Mouse (Mus musculus): ENCODE measurements around the gene Gm5089. TPM values are rescaled to one million over a fixed set of nuclear protein-coding genes. Genes with fewer than 3 reads are reported as not detected.
"Not testable (repeated sequence)": the region's sequence is repeated elsewhere in the genome, so short reads cannot be mapped to it uniquely, and the experiment has no call there.

Gene Gm5089
- total and polyA plus RNA-seq, 3 experiments: 0.05 TPM; not detected in 2

- TF ChIP-seq GATA2 (IDR thresholded peaks at IDR 0.05; ENCODE audit: borderline replicate concordance, low read depth, low read length) (no peak), GATA1 (IDR thresholded peaks at IDR 0.05; ENCODE audit: borderline replicate concordance, low read length) (no peak), CTCF (IDR thresholded peaks at IDR 0.05; ENCODE audit: low read depth, low read length) (no peak)
- H3K4me3 ChIP-seq (ENCODE audit: low read depth, low read length): no peak overlapping the region
- peaks cover 24% of the 10 kb centered on the region for H3K9me3 ChIP-seq (replicated peaks)
- peaks cover 3% of the 10 kb centered on the region; the same call in 1 of the 2 replicates for H3K4me1 ChIP-seq (ENCODE audit: insufficient read depth, low read depth, low read length)
- peaks cover 4% of the 10 kb centered on the region; the same call in 1 of the 2 replicates for H3K27me3 ChIP-seq (ENCODE audit: insufficient read depth, low read length)
- no peak for DNase-seq (ENCODE audit: low spot score)
- H3K36me3 ChIP-seq (replicated peaks): no peaks in the 10 kb centered on the region
- no peak for ATAC-seq (ENCODE audit: extremely low read depth, insufficient number of reproducible peaks, low FRiP score, poor library complexity, severe bottlenecking)
These were observed 11.8 kb upstream of the Gm5089 start for GRCm38 (mm10) chr14:122462689-122463079.

GRCm38 (mm10) chr14:122461966-122462365 lies 11.1 kb upstream of the Gm5089 start:
- Histone ChIP-seq H3K27me3 (ENCODE audit: insufficient read depth, low read length) (peaks cover 4% of the 10 kb centered on the region; the same call in 1 of the 2 replicates), H3K36me3 (replicated peaks) (no peaks in the 10 kb centered on the region), H3K4me3 (ENCODE audit: low read depth, low read length) (no peak overlapping the region), H3K9me3 (replicated peaks) (peaks cover 24% of the 10 kb centered on the region), H3K4me1 (ENCODE audit: insufficient read depth, low read depth, low read length) (peaks cover 3% of the 10 kb centered on the region; the same call in 1 of the 2 replicates)
- DNase-seq (ENCODE audit: low spot score) (no peak), ATAC-seq (ENCODE audit: extremely low read depth, insufficient number of reproducible peaks, low FRiP score, poor library complexity, severe bottlenecking) (no peak)
- no peak for TF ChIP-seq GATA1 (IDR thresholded peaks at IDR 0.05; ENCODE audit: borderline replicate concordance, low read length)
- TF ChIP-seq POLR2AphosphoS5 (IDR thresholded peaks at IDR 0.05; ENCODE audit: insufficient replicate concordance, low read depth, low read length): no peak
- no peak for TF ChIP-seq GATA2 (IDR thresholded peaks at IDR 0.05; ENCODE audit: borderline replicate concordance, low read depth, low read length)
- TF ChIP-seq CTCF (IDR thresholded peaks at IDR 0.05; ENCODE audit: low read depth, low read length): no peak
- TF ChIP-seq TAL1 (conservative IDR thresholded peaks at IDR 0.05; ENCODE audit: low read depth, low read length): no peak

DNA sequence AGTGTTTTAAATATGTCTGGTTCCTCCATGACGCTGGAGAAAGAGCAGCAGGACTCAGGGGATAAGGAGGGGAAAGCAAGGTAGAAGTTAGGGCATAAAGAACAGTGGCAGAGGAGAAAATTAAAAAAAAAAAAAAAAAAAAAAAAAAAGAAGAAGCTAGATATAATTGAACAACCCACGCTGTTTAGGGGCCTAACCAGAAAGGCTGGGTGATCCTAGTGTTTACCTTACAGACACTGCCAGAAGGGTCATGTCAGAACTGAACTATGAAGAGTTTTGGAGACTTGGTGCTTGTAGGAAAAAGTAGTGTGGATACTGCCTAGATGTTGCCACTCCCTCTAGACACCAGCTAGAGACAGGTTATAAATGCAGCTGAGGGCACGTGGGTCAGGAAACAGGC lies 10.6 kb upstream of the Gm5089 start:
- Histone ChIP-seq H3K4me3 (ENCODE audit: low read depth, low read length) (no peak overlapping the region), H3K27me3 (ENCODE audit: insufficient read depth, low read length) (peaks cover 4% of the 10 kb centered on the region; the same call in 1 of the 2 replicates), H3K4me1 (ENCODE audit: insufficient read depth, low read depth, low read length) (peaks cover 3% of the 10 kb centered on the region; the same call in 1 of the 2 replicates), H3K9me3 (replicated peaks) (peaks cover 24% of the 10 kb centered on the region), H3K36me3 (replicated peaks) (no peaks in the 10 kb centered on the region)
- ATAC-seq (ENCODE audit: extremely low read depth, insufficient number of reproducible peaks, low FRiP score, poor library complexity, severe bottlenecking): no peak
- TF ChIP-seq CTCF (IDR thresholded peaks at IDR 0.05; ENCODE audit: low read depth, low read length): no peak
- no peak for TF ChIP-seq GATA2 (IDR thresholded peaks at IDR 0.05; ENCODE audit: borderline replicate concordance, low read depth, low read length)
- no peak for TF ChIP-seq POLR2AphosphoS5 (IDR thresholded peaks at IDR 0.05; ENCODE audit: insufficient replicate concordance, low read depth, low read length)
- no peak for TF ChIP-seq GATA1 (IDR thresholded peaks at IDR 0.05; ENCODE audit: borderline replicate concordance, low read length)
- no peak for TF ChIP-seq TAL1 (conservative IDR thresholded peaks at IDR 0.05; ENCODE audit: low read depth, low read length)
- no peak for DNase-seq (ENCODE audit: low spot score)

DNA sequence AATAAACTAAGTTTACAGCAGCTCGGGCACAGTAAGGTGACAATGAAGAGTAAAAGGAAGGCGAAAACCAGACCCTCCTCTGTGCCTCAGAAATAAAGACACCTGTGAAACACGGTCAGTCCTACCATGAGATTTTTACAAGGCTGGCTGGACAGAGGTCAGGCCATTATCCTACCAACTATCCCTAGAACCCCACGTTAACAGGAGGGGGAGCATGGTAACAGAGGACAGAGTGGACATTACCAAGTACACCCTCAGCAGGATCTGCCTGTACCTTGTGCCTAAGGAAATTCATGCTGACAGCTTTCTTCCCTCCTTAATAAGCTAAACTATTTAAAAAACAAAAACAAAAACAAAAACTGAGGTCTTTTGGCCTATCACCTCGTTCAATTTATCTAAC lies 9.3 kb upstream of the Gm5089 start:
- no peaks in the 10 kb centered on the region for H3K36me3 ChIP-seq (replicated peaks)
- H3K4me1 ChIP-seq (ENCODE audit: insufficient read depth, low read depth, low read length): no peaks in the 10 kb centered on the region
- TF ChIP-seq GATA1 (IDR thresholded peaks at IDR 0.05; ENCODE audit: borderline replicate concordance, low read length): no peak
- TF ChIP-seq GATA2 (IDR thresholded peaks at IDR 0.05; ENCODE audit: borderline replicate concordance, low read depth, low read length): no peak
- no peak for TF ChIP-seq CTCF (IDR thresholded peaks at IDR 0.05; ENCODE audit: low read depth, low read length)
- no peak for TF ChIP-seq TAL1 (conservative IDR thresholded peaks at IDR 0.05; ENCODE audit: low read depth, low read length)
- no peak for TF ChIP-seq POLR2AphosphoS5 (IDR thresholded peaks at IDR 0.05; ENCODE audit: insufficient replicate concordance, low read depth, low read length)
- H3K4me3 ChIP-seq (ENCODE audit: low read depth, low read length): no peak overlapping the region
- ATAC-seq (ENCODE audit: extremely low read depth, insufficient number of reproducible peaks, low FRiP score, poor library complexity, severe bottlenecking) (no peak), DNase-seq (ENCODE audit: low spot score) (no peak)
- peaks cover 20% of the 10 kb centered on the region for H3K9me3 ChIP-seq (replicated peaks)
- no peaks in the 10 kb centered on the region; the same call in 1 of the 2 replicates for H3K27me3 ChIP-seq (ENCODE audit: insufficient read depth, low read length)

DNA sequence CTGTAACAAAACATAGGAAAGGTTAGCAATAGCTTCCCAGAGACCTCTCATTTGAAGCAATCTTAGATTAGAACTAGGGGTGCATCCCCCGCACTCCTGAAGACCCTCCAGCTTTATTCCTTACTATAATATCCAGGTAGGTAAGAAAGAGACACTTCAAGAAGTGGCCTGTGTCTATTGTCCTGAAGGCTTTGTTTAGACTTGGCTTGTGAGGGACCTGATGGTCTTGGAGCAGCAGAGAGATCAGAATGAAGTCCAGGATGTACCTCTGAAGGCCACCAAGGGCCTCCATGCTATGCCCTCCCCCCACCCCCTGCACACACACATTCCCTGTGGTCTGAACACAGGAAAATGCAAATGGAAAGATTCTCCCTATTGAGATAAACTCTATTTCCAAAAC lies 8.9 kb upstream of the Gm5089 start:
- H3K36me3 ChIP-seq (replicated peaks): no peaks in the 10 kb centered on the region
- peaks cover 16% of the 10 kb centered on the region for H3K9me3 ChIP-seq (replicated peaks)
- no peak overlapping the region for H3K4me3 ChIP-seq (ENCODE audit: low read depth, low read length)
- TF ChIP-seq GATA1 (IDR thresholded peaks at IDR 0.05; ENCODE audit: borderline replicate concordance, low read length) (no peak), CTCF (IDR thresholded peaks at IDR 0.05; ENCODE audit: low read depth, low read length) (no peak), TAL1 (conservative IDR thresholded peaks at IDR 0.05; ENCODE audit: low read depth, low read length) (no peak), POLR2AphosphoS5 (IDR thresholded peaks at IDR 0.05; ENCODE audit: insufficient replicate concordance, low read depth, low read length) (no peak), GATA2 (IDR thresholded peaks at IDR 0.05; ENCODE audit: borderline replicate concordance, low read depth, low read length) (no peak)
- ATAC-seq (ENCODE audit: extremely low read depth, insufficient number of reproducible peaks, low FRiP score, poor library complexity, severe bottlenecking) (no peak), DNase-seq (ENCODE audit: low spot score) (no peak)
- no peaks in the 10 kb centered on the region; the same call in 1 of the 2 replicates for H3K27me3 ChIP-seq (ENCODE audit: insufficient read depth, low read length)
- no peaks in the 10 kb centered on the region for H3K4me1 ChIP-seq (ENCODE audit: insufficient read depth, low read depth, low read length)

GRCm38 (mm10) chr14:122459332-122459731 lies 8.4 kb upstream of the Gm5089 start:
- peaks cover 12% of the 10 kb centered on the region for H3K9me3 ChIP-seq (replicated peaks)
- not testable (repeated sequence) for H3K4me1 ChIP-seq (ENCODE audit: insufficient read depth, low read depth, low read length); H3K4me3 ChIP-seq (ENCODE audit: low read depth, low read length); H3K36me3 ChIP-seq (replicated peaks); DNase-seq (ENCODE audit: low spot score); H3K27me3 ChIP-seq (ENCODE audit: insufficient read depth, low read length); ATAC-seq (ENCODE audit: extremely low read depth, insufficient number of reproducible peaks, low FRiP score, poor library complexity, severe bottlenecking)

DNA sequence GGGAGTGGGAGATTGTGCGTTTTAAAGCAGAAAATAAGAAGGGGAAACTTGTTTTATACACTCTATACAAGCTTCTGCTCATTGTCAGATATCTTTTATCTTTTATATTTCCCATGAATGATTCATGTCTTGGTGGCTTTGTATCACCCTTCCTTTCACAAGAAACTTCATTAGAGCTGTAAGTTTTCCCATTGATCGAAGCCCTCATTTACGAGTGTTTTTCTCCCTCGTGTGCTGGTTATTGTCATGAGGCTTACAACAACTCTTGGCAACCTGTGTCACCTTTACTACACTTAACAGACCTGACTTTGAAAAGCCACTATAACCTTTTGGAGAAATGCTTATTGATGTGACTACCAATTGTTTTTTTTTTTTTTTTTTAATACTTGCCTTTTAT lies 4.6 kb upstream of the Gm5089 start:
- DNase-seq (ENCODE audit: low spot score) (no peak), ATAC-seq (ENCODE audit: extremely low read depth, insufficient number of reproducible peaks, low FRiP score, poor library complexity, severe bottlenecking) (no peak)
- TF ChIP-seq GATA1 (IDR thresholded peaks at IDR 0.05; ENCODE audit: borderline replicate concordance, low read length): no peak
- TF ChIP-seq POLR2AphosphoS5 (IDR thresholded peaks at IDR 0.05; ENCODE audit: insufficient replicate concordance, low read depth, low read length): no peak
- no peak for TF ChIP-seq TAL1 (conservative IDR thresholded peaks at IDR 0.05; ENCODE audit: low read depth, low read length)
- no peak for TF ChIP-seq CTCF (IDR thresholded peaks at IDR 0.05; ENCODE audit: low read depth, low read length)
- TF ChIP-seq GATA2 (IDR thresholded peaks at IDR 0.05; ENCODE audit: borderline replicate concordance, low read depth, low read length): no peak
- Histone ChIP-seq H3K4me1 (ENCODE audit: insufficient read depth, low read depth, low read length) (no peaks in the 10 kb centered on the region), H3K9me3 (replicated peaks) (no peaks in the 10 kb centered on the region), H3K27me3 (ENCODE audit: insufficient read depth, low read length) (peaks cover 5% of the 10 kb centered on the region; the same call in 1 of the 2 replicates), H3K4me3 (ENCODE audit: low read depth, low read length) (no peak overlapping the region), H3K36me3 (replicated peaks) (no peaks in the 10 kb centered on the region)

All from G1E (cell line).